Mouse (Mus musculus): ENCODE data around the gene Immp2l.

The Immp2l gene

GRCm38 (mm10) chr12:41518897-41519296 lies 495.0 kb downstream of the Immp2l start:
- in situ Hi-C loops (cut with MboI, MseI): no loop called here

- in situ Hi-C loops (cut with MboI, MseI): no loop called here
Observed at GRCm38 (mm10) chr12:41520326-41520725, 496.4 kb downstream of the Immp2l start.

- in situ Hi-C loops (cut with MboI, MseI): no loop called here
Observed at GRCm38 (mm10) chr12:41521671-41522070, 497.8 kb downstream of the Immp2l start.

- in situ Hi-C loops (cut with MboI, MseI): loop anchor here (5.0 kb wide), 1 partner anchor 104 kb away; no protein-coding TSS in a partner anchor
Observed at GRCm38 (mm10) chr12:41526688-41527087, 502.8 kb downstream of the Immp2l start.

- in situ Hi-C loops (cut with MboI, MseI): loop anchor here (5.0 kb wide), 1 partner anchor 106 kb away; no protein-coding TSS in a partner anchor
Observed at GRCm38 (mm10) chr12:41528410-41528809, 504.5 kb downstream of the Immp2l start.

GRCm38 (mm10) chr12:41539989-41540388 lies 516.1 kb downstream of the Immp2l start:
- in situ Hi-C loops (cut with MboI, MseI): no loop called here

GRCm38 (mm10) chr12:41551578-41551977 lies 527.7 kb downstream of the Immp2l start:
- in situ Hi-C loops (cut with MboI, MseI): no loop called here

- in situ Hi-C loops (cut with MboI, MseI): no loop called here
Observed at GRCm38 (mm10) chr12:41557832-41558231, 533.9 kb downstream of the Immp2l start.

GRCm38 (mm10) chr12:41558956-41559735 lies 535.3 kb downstream of the Immp2l start:
- in situ Hi-C loops (cut with MboI, MseI): no loop called here

- in situ Hi-C loops (cut with MboI, MseI): no loop called here
Observed at GRCm38 (mm10) chr12:41565540-41566432, 541.9 kb downstream of the Immp2l start.

GRCm38 (mm10) chr12:41566433-41566794 lies 542.5 kb downstream of the Immp2l start:
- in situ Hi-C loops (cut with MboI, MseI): no loop called here

- in situ Hi-C loops (cut with MboI, MseI): no loop called here
Observed at GRCm38 (mm10) chr12:41573754-41574153, 549.9 kb downstream of the Immp2l start.

GRCm38 (mm10) chr12:41575221-41575620 lies 551.3 kb downstream of the Immp2l start:
- in situ Hi-C loops (cut with MboI, MseI): no loop called here

GRCm38 (mm10) chr12:41593401-41593800 lies 569.5 kb downstream of the Immp2l start:
- in situ Hi-C loops (cut with MboI, MseI): no loop called here

- in situ Hi-C loops (cut with MboI, MseI): no loop called here
Observed at GRCm38 (mm10) chr12:41594037-41594436, 570.1 kb downstream of the Immp2l start.

- in situ Hi-C loops (cut with MboI, MseI): no loop called here
Observed at GRCm38 (mm10) chr12:41615271-41615670, 591.4 kb downstream of the Immp2l start.

GRCm38 (mm10) chr12:41621341-41621740 lies 597.5 kb downstream of the Immp2l start:
- in situ Hi-C loops (cut with MboI, MseI): no loop called here

- in situ Hi-C loops (cut with MboI, MseI): no loop called here
Observed at GRCm38 (mm10) chr12:41643262-41643661, 619.4 kb downstream of the Immp2l start.

- in situ Hi-C loops (cut with MboI, MseI): no loop called here
Observed at GRCm38 (mm10) chr12:41644802-41645551, 621.1 kb downstream of the Immp2l start.

- in situ Hi-C loops (cut with MboI, MseI): no loop called here
Observed at GRCm38 (mm10) chr12:41646956-41647575, 623.2 kb downstream of the Immp2l start.

GRCm38 (mm10) chr12:41647675-41648074 lies 623.8 kb downstream of the Immp2l start:
- in situ Hi-C loops (cut with MboI, MseI): no loop called here
